Mouse (Mus musculus): ENCODE results near the gene Rprd2. TPM values are rescaled to one million over a fixed set of nuclear protein-coding genes. Genes with fewer than 3 reads are reported as not detected.
A peak's percentile ranks its signal among the peaks of the same experiment; 100 is the strongest.

Rprd2 gene
- polyA plus RNA-seq, 1 experiment, result 12.5 TPM

GRCm38 (mm10) chr3:95785501-95785900 lies 33.2 kb downstream of the Rprd2 start:
- H3K27ac ChIP-seq (replicated peaks; ENCODE audit: low read depth, low read length), result no peak overlapping the region
- H3K4me1 ChIP-seq (ENCODE audit: control insufficient read depth, insufficient read depth, insufficient read length, low read length), result no peaks in the 10 kb centered on the region
- no peak overlapping the region for H3K4me3 ChIP-seq (ENCODE audit: insufficient read depth, low read depth, low read length)

GRCm38 (mm10) chr3:95771985-95772384 lies 46.7 kb downstream of the Rprd2 start:
- no peak overlapping the region for H3K4me3 ChIP-seq (ENCODE audit: insufficient read depth, low read depth, low read length)
- no peak overlapping the region for H3K27ac ChIP-seq (replicated peaks; ENCODE audit: low read depth, low read length)
- no peaks in the 10 kb centered on the region for H3K4me1 ChIP-seq (ENCODE audit: control insufficient read depth, insufficient read depth, insufficient read length, low read length)

GRCm38 (mm10) chr3:95765534-95765933 lies 53.1 kb downstream of the Rprd2 start:
- Histone ChIP-seq H3K4me1 (ENCODE audit: control insufficient read depth, insufficient read depth, insufficient read length, low read length) (no peaks in the 10 kb centered on the region), H3K27ac (replicated peaks; ENCODE audit: low read depth, low read length) (no peak overlapping the region), H3K4me3 (ENCODE audit: insufficient read depth, low read depth, low read length) (no peak overlapping the region)

GRCm38 (mm10) chr3:95763811-95764210 lies 54.9 kb downstream of the Rprd2 start:
- no peak overlapping the region for H3K27ac ChIP-seq (replicated peaks; ENCODE audit: low read depth, low read length)
- H3K4me1 ChIP-seq (ENCODE audit: control insufficient read depth, insufficient read depth, insufficient read length, low read length), result no peaks in the 10 kb centered on the region
- H3K4me3 ChIP-seq (ENCODE audit: insufficient read depth, low read depth, low read length), result no peak overlapping the region

GRCm38 (mm10) chr3:95762961-95763360 lies 55.7 kb downstream of the Rprd2 start:
- no peak overlapping the region for H3K4me3 ChIP-seq (ENCODE audit: insufficient read depth, low read depth, low read length)
- no peaks in the 10 kb centered on the region for H3K4me1 ChIP-seq (ENCODE audit: control insufficient read depth, insufficient read depth, insufficient read length, low read length)
- H3K27ac ChIP-seq (replicated peaks; ENCODE audit: low read depth, low read length), result no peak overlapping the region

DNA sequence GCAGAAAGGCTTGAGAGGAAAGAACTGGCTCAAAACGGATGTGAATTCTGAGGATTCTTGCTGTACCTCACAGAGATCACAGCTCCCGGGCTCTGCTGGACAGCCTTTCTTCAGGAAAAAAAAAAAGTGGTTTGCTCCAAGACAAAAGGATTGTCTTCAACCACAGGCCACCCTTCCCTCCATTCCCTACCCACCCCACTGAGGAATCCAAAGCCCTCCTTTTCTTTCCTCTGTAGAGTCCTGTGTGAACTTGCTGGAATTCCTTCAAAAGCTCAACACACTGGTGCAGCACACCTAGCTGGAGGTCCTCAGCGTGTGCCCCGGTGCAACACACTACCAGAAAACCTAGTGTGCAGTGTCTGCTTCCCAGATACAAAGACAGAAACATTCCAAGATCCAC lies 56.9 kb downstream of the Rprd2 start:
- H3K27ac ChIP-seq (replicated peaks; ENCODE audit: low read depth, low read length), result no peak overlapping the region
- no peaks in the 10 kb centered on the region for H3K4me1 ChIP-seq (ENCODE audit: control insufficient read depth, insufficient read depth, insufficient read length, low read length)
- H3K4me3 ChIP-seq (ENCODE audit: insufficient read depth, low read depth, low read length), result no peak overlapping the region

GRCm38 (mm10) chr3:95760656-95761055 lies 58.0 kb downstream of the Rprd2 start:
- no peaks in the 10 kb centered on the region for H3K4me1 ChIP-seq (ENCODE audit: control insufficient read depth, insufficient read depth, insufficient read length, low read length)
- H3K4me3 ChIP-seq (ENCODE audit: insufficient read depth, low read depth, low read length), result no peak overlapping the region
- no peak overlapping the region for H3K27ac ChIP-seq (replicated peaks; ENCODE audit: low read depth, low read length)

GRCm38 (mm10) chr3:95760106-95760505 lies 58.6 kb downstream of the Rprd2 start, which contains the start of gene Tars2:
Gene Tars2, minus strand, starts transcription at chr3:95760206.
- no peak within 1 kb of the TSS for H3K27ac ChIP-seq (replicated peaks; ENCODE audit: low read depth, low read length)
- no peak within 1 kb of the TSS for H3K4me3 ChIP-seq (ENCODE audit: insufficient read depth, low read depth, low read length)
- no peaks in the 10 kb centered on the region for H3K4me1 ChIP-seq (ENCODE audit: control insufficient read depth, insufficient read depth, insufficient read length, low read length)

- Histone ChIP-seq H3K4me1 (ENCODE audit: control insufficient read depth, insufficient read depth, insufficient read length, low read length) (no peaks in the 10 kb centered on the region), H3K27ac (replicated peaks; ENCODE audit: low read depth, low read length) (no peak overlapping the region), H3K4me3 (ENCODE audit: insufficient read depth, low read depth, low read length) (no peak overlapping the region)
Observed at GRCm38 (mm10) chr3:95758467-95759218, 60.0 kb downstream of the Rprd2 start.

- no peaks in the 10 kb centered on the region for H3K4me1 ChIP-seq (ENCODE audit: control insufficient read depth, insufficient read depth, insufficient read length, low read length)
- no peak overlapping the region for H3K4me3 ChIP-seq (ENCODE audit: insufficient read depth, low read depth, low read length)
- H3K27ac ChIP-seq (replicated peaks; ENCODE audit: low read depth, low read length), result no peak overlapping the region
Observed at GRCm38 (mm10) chr3:95756808-95757207, 61.9 kb downstream of the Rprd2 start.

DNA sequence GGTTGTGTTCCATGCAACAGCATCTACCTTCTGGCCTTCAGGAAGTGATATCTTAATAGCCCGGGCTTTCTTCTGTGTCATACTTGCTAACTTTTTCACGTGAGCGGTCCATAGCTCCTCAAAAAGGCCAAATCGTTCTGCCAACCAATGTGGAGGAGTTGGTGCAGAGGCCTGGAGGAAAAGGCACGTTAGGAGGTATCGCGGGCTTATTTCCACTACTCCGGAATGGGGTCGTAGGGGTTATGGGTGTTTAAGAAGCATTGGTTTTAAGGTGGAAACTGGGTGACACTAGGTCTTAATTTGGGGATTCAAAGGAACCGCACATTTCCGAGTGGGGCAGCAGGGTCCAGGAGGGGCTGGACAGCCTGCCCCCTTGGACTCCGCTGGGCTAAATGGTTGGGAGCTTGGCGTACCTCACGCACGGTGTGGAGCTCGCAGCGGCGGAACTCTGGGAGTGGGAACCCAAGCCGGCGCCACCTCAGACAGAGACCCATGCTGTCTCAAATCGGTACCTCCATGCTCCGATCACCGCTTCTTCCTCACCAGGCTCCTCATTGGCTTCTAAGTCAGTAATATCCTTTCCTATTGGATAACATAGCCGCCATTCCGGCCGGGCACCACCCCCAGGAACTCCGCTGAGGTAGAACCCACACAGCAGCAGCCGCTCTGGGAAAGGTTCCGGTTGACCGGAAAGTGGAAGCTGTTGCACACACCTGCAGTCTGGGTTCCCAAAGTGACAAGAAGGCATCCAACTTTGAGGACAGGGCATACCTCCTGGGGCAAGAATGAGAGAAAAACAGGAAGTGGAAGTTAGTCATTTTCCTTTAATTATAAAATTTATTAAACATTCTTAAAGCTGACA lies 64.1 kb downstream of the Rprd2 start:
- peak overlapping the region; percentile 96 for H3K4me3 ChIP-seq (ENCODE audit: insufficient read depth, low read depth, low read length)
- 0 out of 2 replicates have a peak overlapping the region, but pooled peaks have one; percentile 11 for H3K27ac ChIP-seq (replicated peaks; ENCODE audit: low read depth, low read length)
- H3K4me1 ChIP-seq (ENCODE audit: control insufficient read depth, insufficient read depth, insufficient read length, low read length), result no peaks in the 10 kb centered on the region

- Histone ChIP-seq H3K27ac (replicated peaks; ENCODE audit: low read depth, low read length) (no peak overlapping the region), H3K4me3 (ENCODE audit: insufficient read depth, low read depth, low read length) (no peak overlapping the region), H3K4me1 (ENCODE audit: control insufficient read depth, insufficient read depth, insufficient read length, low read length) (no peaks in the 10 kb centered on the region)
Observed at GRCm38 (mm10) chr3:95752935-95753334, 65.7 kb downstream of the Rprd2 start.

DNA sequence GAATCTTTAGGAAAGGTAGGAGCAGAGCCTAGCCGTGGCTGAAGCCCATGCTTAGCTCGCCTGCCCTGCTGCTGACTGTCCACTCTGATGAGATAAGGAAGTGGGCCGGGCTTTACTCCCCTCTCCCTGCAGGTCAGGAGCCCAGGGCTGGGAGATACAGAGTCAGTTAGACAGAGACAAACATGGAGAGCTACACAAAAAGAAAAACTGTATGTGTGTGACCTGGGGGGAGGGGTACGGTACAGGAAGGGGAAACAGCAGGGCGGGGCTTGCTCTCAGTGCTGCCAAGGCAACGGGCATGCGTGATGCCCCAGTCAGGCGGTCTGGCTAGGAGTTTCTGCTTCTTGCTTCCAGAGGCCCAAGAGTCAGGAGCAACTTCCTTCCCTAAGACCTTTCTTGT lies 78.3 kb downstream of the Rprd2 start:
- peak overlapping the region; percentile 14; the same call in 1 of the 2 replicates for H3K27ac ChIP-seq (replicated peaks; ENCODE audit: low read depth, low read length)
- peaks cover 6% of the 10 kb centered on the region; the same call in 1 of the 2 replicates for H3K4me1 ChIP-seq (ENCODE audit: control insufficient read depth, insufficient read depth, insufficient read length, low read length)
- no peak overlapping the region for H3K4me3 ChIP-seq (ENCODE audit: insufficient read depth, low read depth, low read length)

DNA sequence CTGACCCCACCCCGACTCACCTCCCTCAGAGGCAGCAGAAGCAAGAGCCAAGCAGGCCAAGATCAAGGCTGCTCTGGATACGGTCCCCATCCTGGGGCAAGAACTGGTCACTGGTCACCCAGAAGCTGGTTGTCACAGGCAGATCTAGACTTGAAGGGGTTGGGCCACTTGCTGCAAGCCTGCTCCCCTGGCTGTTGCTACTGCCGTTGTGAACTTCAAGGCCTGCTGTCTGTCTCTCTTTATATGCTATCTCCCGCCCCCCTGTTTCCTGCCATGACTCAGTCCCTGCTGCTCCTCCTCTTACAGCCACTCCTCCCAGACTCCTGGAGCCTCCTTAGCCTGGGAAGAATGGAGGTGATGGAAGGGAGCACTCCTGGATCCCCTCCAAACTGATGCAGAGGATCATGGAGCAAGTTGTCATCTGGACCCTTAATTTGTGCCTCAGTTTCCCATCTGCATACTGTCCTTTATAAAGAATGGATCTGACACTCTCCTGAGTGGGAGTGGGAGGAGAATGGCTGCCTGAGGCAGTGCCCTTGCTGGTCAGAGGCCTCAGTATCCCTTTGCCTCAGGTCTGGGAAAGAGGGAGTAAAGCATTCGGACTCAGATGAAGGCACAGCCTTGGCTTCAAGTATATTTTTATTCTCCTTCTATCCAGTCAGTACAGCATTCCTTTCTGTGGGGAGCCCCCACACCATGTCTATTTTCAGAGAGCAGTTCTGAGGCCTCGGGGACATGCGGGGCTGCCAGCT lies 79.1 kb downstream of the Rprd2 start, which contains the start of gene Ecm1:
Ecm1 (minus strand) TSS at position 217 of the 752 bp plus-strand sequence.
- peak within 1 kb of the TSS; percentile 68 for H3K27ac ChIP-seq (replicated peaks; ENCODE audit: low read depth, low read length)
- peaks cover 6% of the 10 kb centered on the region; the same call in 1 of the 2 replicates for H3K4me1 ChIP-seq (ENCODE audit: control insufficient read depth, insufficient read depth, insufficient read length, low read length)
- H3K4me3 ChIP-seq (ENCODE audit: insufficient read depth, low read depth, low read length), result peak within 1 kb of the TSS; percentile 41
